Mouse (Mus musculus): ENCODE data around the gene Bex1. TPM values are rescaled to one million over a fixed set of nuclear protein-coding genes. Genes with fewer than 3 reads are reported as not detected.

Gene Bex1
- polyA plus RNA-seq, 1 experiment from 2014 or later: 260 TPM

Small RNA genes within 50 kb of the gene (microRNA-seq; reads per million reads assigned to microRNA genes)
- gene Mir6383: not detected

Other genes with a start within 250 kb of the Bex1 start
- 92.5 and 109 TPM in 2 replicates for gene Arxes2, start 221.7 kb downstream of the Bex1 start, polyA plus RNA-seq (2016; fragmentation: Nextera tagmentation; extraction: Ambion mirVana)
- 32.3 and 46.8 TPM in 2 replicates for gene Arxes1, start 182.1 kb downstream of the Bex1 start, polyA plus RNA-seq (2016; fragmentation: Nextera tagmentation; extraction: Ambion mirVana)
- gene Bex2, start 147.3 kb downstream of the Bex1 start, polyA plus RNA-seq (2016; fragmentation: Nextera tagmentation; extraction: Ambion mirVana): 83.6 and 197 TPM in 2 replicates
- 0.39 and 0.43 TPM in 2 replicates for gene Nxf3, start 130.3 kb downstream of the Bex1 start, polyA plus RNA-seq (2016; fragmentation: Nextera tagmentation; extraction: Ambion mirVana)
- 183 and 228 TPM in 2 replicates for gene Bex4, start 76.5 kb downstream of the Bex1 start, polyA plus RNA-seq (2016; fragmentation: Nextera tagmentation; extraction: Ambion mirVana)
- 256 and 309 TPM in 2 replicates for gene Tceal8, start 43.2 kb downstream of the Bex1 start, polyA plus RNA-seq (2016; fragmentation: Nextera tagmentation; extraction: Ambion mirVana)
- gene Tceal5, start 11.6 kb downstream of the Bex1 start, polyA plus RNA-seq (2016; fragmentation: Nextera tagmentation; extraction: Ambion mirVana): 9.6 and 11.1 TPM in 2 replicates
- gene Tceal7, start 734 bp downstream of the Bex1 start, polyA plus RNA-seq (2016; fragmentation: Nextera tagmentation; extraction: Ambion mirVana): 2.5 and 3.5 TPM in 2 replicates
- 514 and 610 TPM in 2 replicates for gene Tceal9, start 29.6 kb upstream of the Bex1 start, polyA plus RNA-seq (2016; fragmentation: Nextera tagmentation; extraction: Ambion mirVana)
- 809 and 1,033 TPM in 2 replicates for gene Bex3, start 54.7 kb upstream of the Bex1 start, polyA plus RNA-seq (2016; fragmentation: Nextera tagmentation; extraction: Ambion mirVana)

All from heart, embryonic 10.5 days (tissue).